Mouse (Mus musculus): ENCODE data around the gene Itga2.

DNA sequence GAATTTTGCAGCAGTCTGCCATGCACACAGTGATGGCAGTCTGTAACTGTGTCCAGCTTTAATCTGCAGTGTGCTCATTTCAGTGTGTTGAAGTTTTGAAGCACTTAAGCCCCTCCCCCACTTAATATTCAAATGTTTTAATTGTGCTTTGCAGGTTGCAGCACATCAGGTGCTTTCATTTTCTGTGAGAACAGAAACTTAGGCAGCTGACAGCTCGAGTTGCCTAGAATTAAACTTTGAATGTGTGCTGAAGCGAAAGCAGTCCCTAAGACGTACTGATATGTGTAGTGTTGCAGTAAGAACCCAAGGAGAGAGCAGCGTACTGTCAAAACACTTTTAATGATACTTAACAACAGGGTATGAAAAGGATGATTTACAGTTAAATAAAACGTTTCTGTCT lies 99.1 kb downstream of the Itga2 start:
- TF ChIP-seq CTCF (IDR thresholded peaks at IDR 0.05; ENCODE audit: extremely low read depth, insufficient read depth, low read length) (no peak), POLR2A (IDR thresholded peaks at IDR 0.05; ENCODE audit: extremely low read depth, insufficient read depth, low read length) (no peak)

Measured in cortical plate, adult 2 months (tissue).